Mouse (Mus musculus) limb, embryonic 10.5 days (tissue): ENCODE measurements around the gene Fli1. TPM values are rescaled to one million over a fixed set of nuclear protein-coding genes. Genes with fewer than 3 reads are reported as not detected.

Experiments used
- DNase-seq: peaks from one replicate; pipeline ENCODE4 v3.0.0-alpha.2; 2017; ENCODE audit warnings: low spot score
- H3K27ac ChIP-seq: fragments of 300-500 bp; sonication (generic); 2 replicates; pipeline ENCODE4 v1.5.1; 2016; ENCODE audit warnings: mild to moderate bottlenecking
- H3K27me3 ChIP-seq: fragments of 300-500 bp; sonication (generic); 2 replicates; pipeline ENCODE4 v1.6.1; 2016; ENCODE audit warnings: low read depth, mild to moderate bottlenecking; ENCODE audit not compliant: poor library complexity, severe bottlenecking
- H3K36me3 ChIP-seq: fragments of 300-500 bp; sonication (generic); 2 replicates; pipeline ENCODE4 v1.6.1; 2016; ENCODE audit warnings: mild to moderate bottlenecking, moderate library complexity
- H3K4me1 ChIP-seq: fragments of 300-500 bp; sonication (generic); 2 replicates; pipeline ENCODE4 v1.6.1; 2016
- H3K4me3 ChIP-seq: fragments of 300-500 bp; sonication (generic); 2 replicates; pipeline ENCODE4 v1.5.1; 2016; ENCODE audit warnings: mild to moderate bottlenecking, moderate library complexity
- H3K9me3 ChIP-seq: fragments of 300-500 bp; sonication (generic); replicated peaks from 2 replicates; pipeline ENCODE4 v1.6.1; 2016; ENCODE audit warnings: mild to moderate bottlenecking
- WGBS: fragments of 180-500 bp; shearing (Covaris S2); methylation state at CpG from one replicate; pipeline ENCODE4 v1.1.7; 2016; 5-methylcytosine and 5-hydroxymethylcytosine counted together
- polyA plus RNA-seq: library from polyadenylated mRNA; unstranded; fragments of >200 nt; fragmentation: Nextera tagmentation; extraction: Ambion mirVana; gene quantifications from 2 replicates; pipeline ENCODE4 v1.2.1, GENCODE M21; 2016

The Fli1 gene
- polyA plus RNA-seq = 50.6 and 71.2 TPM in 2 replicates

DNA sequence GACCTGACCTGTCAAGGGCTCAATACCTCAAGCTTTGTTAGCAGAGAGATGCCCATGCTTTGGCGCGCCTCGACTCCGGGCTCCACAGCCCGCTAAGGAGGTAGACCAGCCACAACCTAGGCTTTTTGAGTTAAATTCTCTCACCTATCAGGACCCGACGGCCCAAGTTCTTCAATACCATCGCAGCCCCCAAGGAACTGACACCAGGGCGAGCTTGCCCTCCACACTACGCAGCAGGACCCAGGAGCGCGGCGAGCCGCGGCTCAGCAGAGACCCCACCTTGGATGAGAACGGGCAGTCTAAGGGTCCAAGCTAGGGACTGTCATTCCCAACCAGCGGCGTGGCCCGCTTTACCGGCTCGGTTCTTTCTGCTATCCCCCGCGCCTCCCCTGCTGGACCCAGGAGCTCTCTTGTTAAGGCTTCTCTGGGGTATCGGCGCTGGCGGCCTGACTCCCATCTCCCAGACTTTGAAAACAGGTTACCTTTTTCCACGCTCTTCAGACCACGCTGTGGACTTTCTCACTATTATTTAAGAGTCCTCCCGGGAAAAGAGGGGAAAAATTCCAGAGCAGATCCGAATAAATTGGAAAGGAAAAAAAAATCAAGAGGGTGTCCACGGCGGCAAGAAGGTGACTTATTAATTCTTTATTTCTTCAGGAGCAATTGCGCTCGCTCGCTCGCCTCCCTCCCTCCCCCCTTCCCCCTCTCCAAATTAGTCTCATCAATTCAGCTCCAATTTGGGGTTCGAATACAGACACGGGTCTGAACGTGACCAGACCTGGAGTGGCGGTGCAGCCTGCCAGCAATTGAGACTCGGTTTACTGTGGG lies at the start of gene Fli1:
Gene Fli1, minus strand, starts transcription at position 650 of the 828 bp plus-strand sequence.
- WGBS = 0% methylated on average over 41 of the region's 41 CpGs
- H3K9me3 ChIP-seq = no peaks in the 10 kb centered on the region
- H3K27me3 ChIP-seq = no peaks in the 10 kb centered on the region; the same call in 1 of the 2 replicates
- peak within 1 kb of the TSS; percentile 98 for H3K4me3 ChIP-seq
- peaks cover 72% of the 10 kb centered on the region for H3K4me1 ChIP-seq
- DNase-seq = peak; percentile 73
- H3K27ac ChIP-seq = peak within 1 kb of the TSS; percentile 99
- peaks cover 13% of the 10 kb centered on the region for H3K36me3 ChIP-seq

DNA sequence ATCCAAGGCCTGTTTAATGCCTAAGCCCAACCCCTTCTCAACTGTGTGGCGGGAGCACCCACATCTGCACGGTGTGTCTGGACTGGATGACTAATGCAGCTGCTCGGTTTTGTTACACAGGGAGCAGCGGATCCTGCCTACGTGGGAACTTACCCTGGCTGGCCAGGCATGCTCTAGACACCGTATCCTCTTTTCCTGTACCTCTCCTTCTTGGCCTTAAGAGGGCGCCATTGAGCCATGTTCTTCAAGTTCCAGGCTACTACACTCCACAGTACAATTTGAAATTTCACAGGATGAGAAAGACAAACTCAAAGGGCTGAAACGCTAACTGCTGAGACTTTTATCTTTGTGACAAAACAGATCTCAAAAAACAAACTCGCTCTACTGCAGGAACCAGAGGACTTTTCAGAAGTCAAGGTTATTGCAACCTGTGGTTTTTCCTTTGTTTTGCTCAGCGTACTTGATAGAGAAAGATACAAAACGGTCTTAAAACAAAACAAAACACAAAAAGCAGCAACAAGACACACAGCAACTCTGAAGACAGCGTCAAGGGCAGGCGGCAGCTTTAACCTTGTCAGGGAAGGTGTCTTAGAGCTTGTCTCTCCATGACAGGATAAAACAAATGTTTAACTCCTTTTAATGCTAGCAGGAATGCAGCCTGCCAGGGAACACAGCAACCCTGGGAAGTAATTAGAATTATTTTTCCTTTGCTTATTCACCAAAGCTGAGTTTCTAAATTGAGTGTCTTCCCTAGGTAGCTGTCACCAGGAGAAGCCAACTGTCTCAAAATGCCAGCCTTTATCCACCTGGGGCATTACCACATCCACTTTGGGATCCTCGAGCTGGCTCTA lies 49.3 kb upstream of the Fli1 start:
- Histone ChIP-seq H3K36me3 (no peaks in the 10 kb centered on the region), H3K27me3 (peaks cover 4% of the 10 kb centered on the region; the same call in 1 of the 2 replicates), H3K9me3 (no peaks in the 10 kb centered on the region), H3K4me3 (no peak overlapping the region), H3K27ac (peak overlapping the region; percentile 73), H3K4me1 (peaks cover 74% of the 10 kb centered on the region)
- 15% methylated on average over 14 of the region's 14 CpGs for WGBS
- peak; percentile 77 for DNase-seq

DNA sequence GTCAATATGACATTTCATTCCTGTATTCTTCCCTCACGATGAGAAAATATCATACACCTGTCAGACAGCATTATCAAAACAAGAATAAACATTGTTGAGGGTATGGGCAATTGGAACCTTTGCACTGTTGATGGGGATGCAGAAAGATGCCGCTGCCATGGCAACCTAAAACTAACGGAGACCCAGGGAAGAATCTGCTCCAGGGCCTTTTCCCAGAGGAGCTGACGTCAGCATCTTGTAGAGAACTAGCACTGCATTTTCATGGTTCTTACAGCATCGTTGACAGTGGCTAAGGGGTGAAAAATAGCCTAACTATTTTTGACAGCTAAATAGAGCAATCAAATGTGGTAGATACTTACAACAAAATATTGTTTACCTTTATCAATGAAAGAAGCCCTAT lies 47.9 kb upstream of the Fli1 start:
- H3K4me1 ChIP-seq = peaks cover 62% of the 10 kb centered on the region
- H3K27ac ChIP-seq = no peak overlapping the region
- WGBS = 71% methylated on average over 5 of the region's 5 CpGs
- no peaks in the 10 kb centered on the region for H3K9me3 ChIP-seq
- DNase-seq = no peak
- H3K4me3 ChIP-seq = no peak overlapping the region
- no peaks in the 10 kb centered on the region for H3K36me3 ChIP-seq
- H3K27me3 ChIP-seq = peaks cover 4% of the 10 kb centered on the region; the same call in 1 of the 2 replicates

DNA sequence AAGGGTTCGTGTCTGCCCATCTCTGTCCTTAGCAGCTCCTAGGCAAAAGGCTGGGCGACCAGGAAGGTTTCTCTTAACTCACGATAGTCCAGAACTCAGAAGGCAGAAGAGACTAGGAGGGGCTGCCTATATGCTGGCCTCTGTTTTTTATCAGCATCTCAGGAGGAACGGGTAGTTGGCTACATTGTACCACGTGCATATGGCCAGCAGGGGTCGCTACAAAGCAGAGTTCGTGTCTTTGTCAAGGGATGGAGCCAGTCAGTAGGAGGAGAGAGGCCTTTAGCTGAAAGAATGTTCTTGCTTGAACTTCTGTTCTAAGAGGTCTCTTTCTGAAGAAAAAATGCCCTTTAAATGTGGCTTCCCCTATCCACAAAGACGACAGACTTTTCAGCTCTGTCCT lies 47.2 kb upstream of the Fli1 start:
- Histone ChIP-seq H3K9me3 (no peaks in the 10 kb centered on the region), H3K4me3 (no peak overlapping the region; the same call in 1 of the 2 replicates), H3K36me3 (no peaks in the 10 kb centered on the region), H3K27ac (peak overlapping the region; percentile 66), H3K27me3 (peaks cover 4% of the 10 kb centered on the region; the same call in 1 of the 2 replicates), H3K4me1 (peaks cover 56% of the 10 kb centered on the region)
- peak; percentile 95 for DNase-seq
- WGBS = 8% methylated on average over 8 of the region's 8 CpGs

DNA sequence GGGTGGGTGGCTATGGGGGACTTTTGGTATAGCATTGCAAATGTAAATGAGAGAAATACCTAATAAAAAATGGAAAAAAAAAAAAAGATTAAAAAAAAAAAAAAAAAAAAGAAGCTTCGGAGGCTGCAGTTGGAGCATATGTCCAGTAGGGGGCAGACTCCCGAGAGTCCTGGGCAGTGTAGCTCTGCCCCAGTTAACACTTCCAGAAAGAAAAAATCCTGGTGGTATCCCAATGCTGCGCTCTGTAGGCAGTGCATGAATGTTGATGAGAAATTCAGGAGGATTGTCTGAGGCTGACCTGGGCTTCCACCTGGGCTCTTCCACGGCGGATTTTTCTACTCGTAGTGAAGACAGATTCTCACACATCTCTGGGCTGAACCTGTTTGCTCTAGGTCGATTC lies 42.7 kb upstream of the Fli1 start:
- no peak for DNase-seq
- H3K9me3 ChIP-seq = no peaks in the 10 kb centered on the region
- 48% methylated on average over 7 of the region's 7 CpGs for WGBS
- no peak overlapping the region for H3K4me3 ChIP-seq
- no peak overlapping the region for H3K27ac ChIP-seq
- peaks cover 4% of the 10 kb centered on the region; the same call in 1 of the 2 replicates for H3K27me3 ChIP-seq
- no peaks in the 10 kb centered on the region for H3K36me3 ChIP-seq
- peaks cover 23% of the 10 kb centered on the region for H3K4me1 ChIP-seq

DNA sequence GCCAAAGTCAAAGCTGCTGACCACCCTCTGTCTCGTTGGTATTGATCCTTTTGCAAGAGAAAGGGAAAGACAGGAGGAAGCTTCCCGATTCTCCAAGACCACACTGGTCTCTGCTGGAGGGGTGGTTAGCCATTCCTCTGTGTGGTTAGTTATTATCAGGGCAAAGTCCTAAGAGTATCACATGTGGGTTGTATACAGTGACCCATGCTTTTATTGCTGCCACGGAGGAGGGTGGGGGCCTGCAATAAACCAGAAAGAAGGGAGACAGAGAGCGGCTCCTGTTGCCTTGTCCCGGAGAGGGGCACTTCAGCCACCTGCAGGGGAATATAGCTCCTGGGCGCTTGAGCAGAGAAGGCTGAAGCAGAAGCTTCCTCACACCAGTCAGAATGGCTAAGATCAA lies 41.2 kb upstream of the Fli1 start:
- Histone ChIP-seq H3K36me3 (no peaks in the 10 kb centered on the region), H3K4me1 (peaks cover 13% of the 10 kb centered on the region), H3K9me3 (no peaks in the 10 kb centered on the region), H3K4me3 (no peak overlapping the region), H3K27me3 (peaks cover 4% of the 10 kb centered on the region; the same call in 1 of the 2 replicates), H3K27ac (no peak overlapping the region)
- 72% methylated on average over 6 of the region's 6 CpGs for WGBS
- DNase-seq = no peak

DNA sequence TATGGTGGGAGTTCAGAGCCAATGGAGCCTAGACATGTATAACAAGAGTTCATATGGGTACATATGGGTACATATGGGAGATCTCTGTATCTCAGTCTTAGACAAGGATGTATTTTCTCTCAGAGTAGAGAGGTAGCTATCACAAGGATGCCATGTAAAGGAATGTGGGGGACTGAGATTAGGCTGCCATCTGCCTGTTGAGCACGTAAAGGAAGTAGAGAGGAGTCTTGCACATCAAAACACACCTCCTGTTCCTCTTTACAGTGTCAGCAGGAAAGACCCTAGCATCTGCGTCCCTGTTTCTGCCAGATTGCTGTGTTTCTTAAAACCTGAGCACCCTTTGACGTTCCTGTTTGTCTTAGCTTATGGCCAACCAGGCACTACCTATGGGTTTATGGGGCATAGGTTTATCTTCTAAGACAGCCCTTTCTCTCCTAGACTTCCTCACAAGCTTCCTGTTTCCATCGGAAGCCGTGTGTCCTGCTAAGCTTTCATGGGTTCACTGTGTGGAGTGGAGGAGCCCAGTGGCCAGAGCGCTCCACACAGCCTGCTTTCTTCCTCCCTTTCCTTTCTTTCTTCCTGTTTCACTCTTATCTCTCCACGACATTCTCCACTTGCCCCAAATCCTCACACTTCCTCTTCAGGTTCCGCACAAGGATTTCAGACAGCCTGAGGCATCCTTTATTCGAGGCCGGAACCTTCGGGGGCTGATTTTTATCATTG lies 39.4 kb upstream of the Fli1 start:
- Histone ChIP-seq H3K4me3 (no peak overlapping the region), H3K27ac (peak overlapping the region; percentile 0; the same call in 1 of the 2 replicates), H3K36me3 (no peaks in the 10 kb centered on the region), H3K4me1 (0 out of 2 replicates have a peak, but pooled peaks cover 2% of the 10 kb centered on the region), H3K27me3 (no peaks in the 10 kb centered on the region), H3K9me3 (no peaks in the 10 kb centered on the region)
- 77% methylated on average over 11 of the region's 11 CpGs for WGBS
- DNase-seq = no peak

DNA sequence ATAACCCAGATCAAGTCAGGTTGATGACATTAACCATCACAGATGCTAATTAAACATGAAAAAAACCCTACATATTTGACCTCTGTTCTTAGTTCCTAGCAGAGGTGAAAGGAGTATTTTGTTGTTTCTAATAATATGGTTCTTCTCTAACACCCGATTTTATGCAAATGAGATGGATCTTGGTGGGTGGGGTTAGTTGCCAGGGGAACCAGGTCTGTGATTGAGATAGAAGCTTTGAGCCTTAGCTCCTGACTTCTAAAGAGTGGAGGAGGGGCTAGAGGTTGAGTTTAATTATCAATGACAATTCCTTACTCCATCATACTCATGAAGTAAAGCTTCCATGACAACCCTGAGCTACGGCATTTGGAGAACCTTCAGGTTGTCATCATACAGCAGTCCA lies 35.8 kb upstream of the Fli1 start:
- H3K4me1 ChIP-seq = 0 out of 2 replicates have a peak, but pooled peaks cover 2% of the 10 kb centered on the region
- no peak overlapping the region for H3K27ac ChIP-seq
- DNase-seq = no peak
- H3K36me3 ChIP-seq = no peaks in the 10 kb centered on the region
- WGBS = 82% methylated on average over 2 of the region's 2 CpGs
- no peaks in the 10 kb centered on the region for H3K27me3 ChIP-seq
- no peaks in the 10 kb centered on the region for H3K9me3 ChIP-seq
- H3K4me3 ChIP-seq = no peak overlapping the region

DNA sequence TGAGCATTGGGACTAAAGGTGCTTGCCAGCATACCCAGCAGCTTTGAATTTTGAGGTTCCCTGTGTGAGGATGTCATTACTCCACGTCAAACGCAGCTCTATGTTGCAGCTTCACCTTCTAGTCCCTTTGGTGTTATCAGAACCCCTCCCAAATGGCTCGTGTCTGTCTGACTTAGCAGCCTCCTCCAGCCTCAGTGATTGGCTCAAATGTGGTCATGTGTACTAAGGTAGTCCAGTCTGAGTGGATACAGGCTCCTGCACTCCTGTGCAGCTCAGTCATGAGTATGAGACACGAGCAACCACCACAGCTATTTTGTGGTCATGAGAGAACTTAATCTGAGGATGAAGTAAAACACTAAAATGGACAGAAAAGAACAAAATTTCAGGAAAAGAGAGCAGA lies 31.0 kb upstream of the Fli1 start:
- 72% methylated on average over 4 of the region's 4 CpGs for WGBS

DNA sequence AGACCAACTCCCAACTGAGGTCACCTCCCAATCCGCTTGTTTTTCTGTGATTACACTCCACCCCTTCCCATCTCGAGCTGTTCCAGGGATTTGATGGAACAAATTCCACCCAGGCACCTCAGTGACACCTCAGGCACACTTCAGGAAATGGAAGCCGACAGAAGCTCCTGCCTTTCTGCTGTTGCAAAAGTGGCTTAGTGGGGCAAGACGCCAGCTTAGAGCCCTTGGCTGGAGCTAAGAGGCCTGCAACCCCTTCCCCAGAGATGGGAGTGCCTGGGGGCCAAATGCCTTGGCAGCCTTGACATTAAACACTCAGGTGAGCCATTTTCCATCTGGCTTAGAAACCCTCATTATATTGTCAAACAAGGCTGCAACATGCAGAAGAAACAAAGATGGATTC lies 29.0 kb upstream of the Fli1 start:
- 56% methylated on average over 4 of the region's 4 CpGs for WGBS
- H3K4me3 ChIP-seq = no peak overlapping the region
- DNase-seq = no peak
- no peaks in the 10 kb centered on the region for H3K27me3 ChIP-seq
- H3K36me3 ChIP-seq = no peaks in the 10 kb centered on the region
- H3K27ac ChIP-seq = peak overlapping the region; percentile 22; the same call in 1 of the 2 replicates
- no peaks in the 10 kb centered on the region for H3K9me3 ChIP-seq
- peaks cover 29% of the 10 kb centered on the region for H3K4me1 ChIP-seq

More for the DNA sequence above, 31.0 kb upstream of the Fli1 start:
- Histone ChIP-seq H3K27me3 (no peaks in the 10 kb centered on the region), H3K36me3 (no peaks in the 10 kb centered on the region), H3K4me1 (peaks cover 12% of the 10 kb centered on the region), H3K9me3 (no peaks in the 10 kb centered on the region), H3K4me3 (no peak overlapping the region), H3K27ac (no peak overlapping the region)
- DNase-seq = no peak

DNA sequence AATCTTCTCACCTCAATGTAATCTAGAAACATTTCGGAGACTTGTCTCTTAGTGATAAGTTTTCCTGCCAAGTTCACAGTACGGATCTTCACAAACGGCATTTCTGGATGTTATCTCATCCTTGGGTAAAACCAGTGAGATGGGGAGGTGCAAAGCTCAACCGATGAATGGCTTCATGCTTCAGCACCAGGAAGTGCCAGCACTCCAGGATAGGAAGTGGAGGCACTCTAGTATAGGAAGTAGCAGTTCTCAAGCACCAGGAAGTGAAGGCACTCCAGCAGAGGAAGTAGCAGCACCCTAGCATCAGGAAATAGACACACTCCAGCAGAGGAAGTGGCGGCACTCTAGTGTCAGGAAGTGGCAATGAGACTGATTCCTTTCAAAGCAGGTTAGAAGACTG lies 27.9 kb upstream of the Fli1 start:
- no peaks in the 10 kb centered on the region for H3K36me3 ChIP-seq
- H3K9me3 ChIP-seq = no peaks in the 10 kb centered on the region
- H3K27ac ChIP-seq = no peak overlapping the region
- no peak overlapping the region for H3K4me3 ChIP-seq
- H3K4me1 ChIP-seq = peaks cover 40% of the 10 kb centered on the region
- 91% methylated on average over 5 of the region's 5 CpGs for WGBS
- no peaks in the 10 kb centered on the region for H3K27me3 ChIP-seq
- DNase-seq = no peak

DNA sequence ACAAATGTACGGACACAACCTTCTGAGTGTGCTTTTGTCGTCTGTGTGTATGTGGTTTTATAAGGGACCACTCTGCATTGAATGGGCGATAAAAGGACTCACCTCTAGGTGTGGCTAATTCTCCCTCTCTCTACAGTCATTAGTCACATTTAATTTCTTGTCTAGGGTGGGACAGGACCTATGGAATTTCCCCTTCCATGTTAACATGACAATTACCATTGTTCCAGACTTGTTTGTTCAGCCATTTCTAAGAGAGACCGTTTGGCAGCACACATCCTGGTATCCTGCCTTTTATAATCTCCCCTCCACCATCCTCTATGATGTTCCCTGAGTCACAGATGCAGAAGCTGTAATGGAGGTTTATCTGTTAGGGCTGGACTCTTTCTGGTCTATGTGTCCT lies 26.6 kb upstream of the Fli1 start:
- no peaks in the 10 kb centered on the region for H3K36me3 ChIP-seq
- no peak for DNase-seq
- no peak overlapping the region for H3K27ac ChIP-seq
- 87% methylated on average over 4 of the region's 4 CpGs for WGBS
- H3K4me3 ChIP-seq = no peak overlapping the region
- no peaks in the 10 kb centered on the region for H3K27me3 ChIP-seq
- H3K4me1 ChIP-seq = peaks cover 53% of the 10 kb centered on the region
- no peaks in the 10 kb centered on the region for H3K9me3 ChIP-seq
